Mouse (Mus musculus) megakaryocyte-erythroid progenitor cell, adult 5-6 weeks (primary cell): ENCODE data around the gene Gtf2ird2. TPM values are rescaled to one million over a fixed set of nuclear protein-coding genes. Genes with fewer than 3 reads are reported as not detected.
A peak's percentile ranks its signal among the peaks of the same experiment; 100 is the strongest.

Experiments
- ATAC-seq: replicated peaks from 2 replicates; pipeline ENCODE4 v1.8.0; 2016; ENCODE audit warnings: mild to moderate bottlenecking, inconsistent platforms; ENCODE audit not compliant: severe bottlenecking, poor library complexity, low FRiP score, low TSS enrichment
- total RNA-seq, 2 experiments: library from RNA; stranded (forward) in 1 of 2; stranded (reverse) in 1 of 2; fragments of 200-1000, 215-1000 nt in 1 of 2; fragments of >200 nt in 1 of 2; fragmentation: Nextera tagmentation in 1 of 2; gene quantifications; 2 replicates each; pipeline ENCODE4 v1.2.3; 2014 to 2017

The Gtf2ird2 gene
- total RNA-seq (2014; fragmentation: Nextera tagmentation), result 11.6 and 16.0 TPM in 2 replicates
- 8.6 and 9.0 TPM in 2 replicates for total RNA-seq (2017)

DNA sequence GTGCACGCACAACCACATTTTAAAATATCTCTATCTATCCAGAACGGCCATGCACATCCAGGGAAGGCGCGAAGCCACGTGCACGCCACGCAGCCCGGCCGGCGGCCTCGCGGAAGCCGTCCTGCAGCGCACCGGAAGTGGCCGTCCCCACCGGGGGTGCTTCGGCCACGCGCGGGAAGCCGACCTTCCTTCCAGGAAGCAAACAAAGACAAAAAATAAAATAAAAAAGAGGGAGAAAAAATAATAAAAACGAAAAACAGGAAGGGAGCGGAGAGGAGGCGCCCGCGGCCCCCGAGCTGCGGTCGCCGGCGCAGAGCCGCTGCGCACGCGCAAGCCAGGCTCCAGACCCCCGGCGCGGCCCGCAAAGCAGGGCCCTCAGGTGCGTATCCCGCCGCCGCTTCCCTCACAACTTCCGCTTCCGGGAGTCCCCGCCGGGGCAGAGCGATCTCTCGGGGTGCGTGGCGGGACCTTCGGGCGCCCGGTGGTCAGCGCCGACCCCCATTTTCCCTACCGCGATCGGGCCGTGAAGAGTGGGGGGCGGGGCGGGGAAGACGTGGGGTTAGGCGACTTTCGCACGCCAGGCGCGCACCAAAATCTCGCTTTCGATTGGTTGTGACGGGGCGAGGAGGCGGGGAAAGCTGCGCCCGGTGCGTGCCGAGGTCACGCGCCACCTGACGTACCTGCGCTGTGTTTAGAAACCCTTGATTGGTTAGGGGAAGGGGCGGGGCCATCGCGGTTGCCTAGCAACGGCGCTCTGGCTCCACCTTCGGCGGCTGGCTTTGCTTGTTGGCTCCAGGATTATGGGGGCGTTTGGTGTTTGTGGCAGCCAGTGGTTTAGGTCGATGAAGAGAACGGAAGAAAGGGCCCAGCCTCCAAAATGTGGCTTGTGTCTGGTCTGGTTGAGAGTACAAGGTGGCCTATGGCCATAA, at the start of gene Gtf2ird2:
Gtf2ird2 (plus strand) TSS at position 140 of the 929 bp plus-strand sequence.
- peak; percentile 90 for ATAC-seq

DNA sequence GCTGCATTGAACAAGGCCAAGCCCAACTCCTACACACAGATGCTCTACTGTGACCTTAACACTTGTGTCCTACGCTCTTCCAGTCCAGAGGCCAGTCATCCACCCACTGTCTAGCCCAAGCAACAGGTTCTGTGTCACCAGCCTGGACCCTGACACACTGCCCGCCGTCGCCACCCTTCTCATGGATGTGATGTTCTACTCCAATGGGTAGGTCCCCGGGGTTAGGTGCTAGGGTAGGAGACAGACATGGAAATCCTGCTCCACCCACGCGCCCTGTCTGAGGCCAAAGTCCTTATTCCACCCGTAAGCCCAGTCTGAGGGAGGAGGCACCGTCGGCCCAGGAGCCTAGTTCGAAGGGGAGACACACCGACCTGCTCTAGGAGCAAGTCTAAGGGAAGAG, 47.8 kb upstream of the Gtf2ird2 start:
- ATAC-seq, result no peak

DNA sequence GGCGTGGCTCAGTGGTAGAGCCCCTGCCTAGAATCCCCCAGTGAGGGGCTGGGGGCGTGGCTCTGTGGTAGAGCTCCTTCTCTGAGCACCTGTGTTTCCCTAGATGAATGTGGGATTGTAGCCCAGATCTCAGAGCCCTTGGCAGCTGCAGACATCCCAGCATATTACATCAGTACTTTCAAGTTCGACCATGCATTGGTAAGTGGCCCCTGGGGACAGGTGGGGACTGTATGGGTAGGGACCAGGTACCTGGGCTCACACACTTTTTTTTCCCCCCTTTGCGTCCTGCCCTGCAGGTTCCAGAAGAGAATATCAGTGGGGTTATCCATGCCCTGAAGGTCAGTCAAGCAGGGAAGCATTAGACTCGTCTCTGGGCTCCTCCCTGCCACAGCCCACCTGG, 45.9 kb upstream of the Gtf2ird2 start:
- ATAC-seq, result no peak

DNA sequence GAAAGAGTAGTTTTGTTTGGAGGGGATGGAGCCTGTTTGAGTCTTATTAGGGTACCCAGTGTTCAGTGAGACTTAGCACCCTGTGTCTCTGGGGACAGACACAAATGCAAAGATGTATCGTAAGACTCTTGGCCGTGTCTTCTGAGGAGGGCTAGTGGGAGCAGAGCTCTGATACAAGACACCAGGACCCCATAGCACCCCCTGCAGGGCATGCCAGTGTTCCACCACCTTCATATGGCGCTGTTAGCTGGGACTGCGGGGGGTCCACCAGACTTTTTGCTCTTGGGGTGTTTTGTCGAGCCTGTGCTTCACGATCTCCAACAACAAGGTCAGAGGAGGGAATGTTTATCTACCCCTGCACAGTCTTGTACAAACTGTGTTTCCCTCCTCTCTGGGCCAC, 44.4 kb upstream of the Gtf2ird2 start:
- no peak for ATAC-seq

DNA sequence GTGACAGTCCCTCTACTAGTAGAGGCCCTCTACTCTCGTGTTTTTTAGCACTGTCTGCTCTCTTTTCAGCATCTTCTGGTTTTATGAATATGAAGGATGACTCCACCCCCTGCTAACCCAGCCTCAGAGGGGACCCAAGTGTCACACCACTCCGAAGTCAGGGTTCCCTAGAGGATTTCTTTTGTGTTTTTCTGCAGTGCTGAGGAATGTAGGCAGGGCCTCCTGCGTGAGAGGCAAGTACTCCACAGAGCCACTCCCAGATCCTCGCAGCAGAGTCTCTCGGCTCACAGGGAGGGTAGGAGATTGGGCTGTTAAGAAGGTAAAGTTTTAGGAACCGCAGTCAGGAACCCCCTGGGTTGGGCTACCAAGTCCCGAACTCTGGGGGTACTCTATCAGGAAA, 42.6 kb upstream of the Gtf2ird2 start:
- ATAC-seq, result no peak

DNA sequence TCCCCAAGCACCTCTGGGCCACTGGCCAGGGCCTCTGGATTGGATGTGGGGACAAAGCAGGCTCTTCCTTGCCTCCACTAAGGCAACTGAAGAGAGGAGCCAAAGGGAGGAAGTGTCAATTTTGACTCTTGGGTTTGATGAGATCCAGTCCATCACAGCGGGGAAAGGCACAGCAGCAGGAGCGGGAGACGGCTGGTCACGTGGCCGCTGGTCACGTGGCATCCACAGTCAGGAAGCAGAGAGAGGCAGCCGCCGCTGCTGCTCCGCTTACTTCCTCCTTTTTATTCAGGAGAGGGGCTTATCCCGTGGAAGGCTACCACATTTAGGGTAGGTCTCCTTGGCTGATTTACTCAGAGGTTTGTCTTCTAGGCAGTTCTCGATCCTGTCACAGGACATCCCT, 41.4 kb upstream of the Gtf2ird2 start:
- no peak for ATAC-seq

DNA sequence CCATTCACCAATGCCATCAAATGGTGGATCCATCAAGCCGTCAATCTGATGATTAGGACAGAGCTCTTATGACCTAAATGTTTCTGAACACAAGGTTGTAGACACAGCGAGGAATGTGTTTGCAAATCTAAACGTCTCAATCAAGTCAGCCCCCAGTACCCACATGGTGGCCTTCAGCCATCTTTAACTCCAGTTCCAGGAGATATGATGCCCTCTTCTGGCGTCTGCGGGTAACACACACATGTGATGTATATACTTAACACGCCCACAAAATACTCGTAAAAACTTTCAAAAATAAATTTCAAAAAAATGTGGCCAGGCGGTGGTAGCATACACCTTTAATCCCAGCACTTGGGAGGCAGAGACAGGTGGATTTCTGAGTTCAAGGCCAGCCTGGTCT, 38.8 kb upstream of the Gtf2ird2 start:
- no peak for ATAC-seq

DNA sequence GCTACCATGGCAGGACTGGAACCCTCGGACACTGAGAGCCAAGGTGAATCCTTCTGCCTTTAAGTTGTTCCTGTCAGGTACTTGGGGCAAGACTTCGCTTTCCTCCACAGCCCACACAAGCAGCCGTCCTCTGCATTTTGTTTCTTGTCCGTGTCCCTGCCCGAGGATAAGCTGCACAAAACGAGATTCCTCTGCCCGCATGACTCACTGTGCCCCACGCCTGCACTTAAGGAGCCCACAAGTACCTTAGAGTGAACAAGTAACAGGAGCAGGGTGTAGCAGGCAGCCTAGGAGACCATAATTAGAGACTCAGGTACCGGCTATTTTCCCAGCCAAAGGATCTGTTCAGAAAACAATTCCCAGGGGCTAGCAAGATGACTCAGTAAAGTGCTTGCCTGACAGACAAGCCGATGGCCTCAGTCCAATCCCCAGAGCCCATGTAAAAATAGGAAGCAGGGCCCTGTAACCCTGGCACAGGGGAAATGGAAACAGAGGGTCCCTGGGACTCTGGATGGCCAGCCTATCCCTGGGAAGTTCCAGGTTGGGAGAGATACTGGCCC, 36.5 kb upstream of the Gtf2ird2 start:
- no peak for ATAC-seq

DNA sequence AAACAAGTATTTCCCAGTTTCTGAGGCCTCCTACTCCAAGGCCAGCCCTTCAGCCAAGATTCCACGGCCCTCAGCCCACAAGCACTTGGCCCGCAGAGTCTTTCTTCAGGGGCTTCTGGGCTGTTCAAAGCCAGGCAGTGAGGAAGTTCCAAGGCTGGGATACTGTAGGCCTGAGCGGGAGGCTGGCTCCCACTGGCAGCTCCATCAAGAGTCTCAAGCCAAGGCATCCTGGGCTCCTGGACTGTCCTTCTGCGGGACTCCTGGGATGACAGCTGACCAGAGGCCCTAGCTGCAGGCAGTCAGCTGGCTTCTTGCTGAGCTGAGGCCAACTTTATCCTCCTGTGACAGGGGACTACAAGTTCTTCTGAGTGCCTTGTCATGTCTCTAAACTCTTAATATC, 35.7 kb upstream of the Gtf2ird2 start:
- no peak for ATAC-seq

DNA sequence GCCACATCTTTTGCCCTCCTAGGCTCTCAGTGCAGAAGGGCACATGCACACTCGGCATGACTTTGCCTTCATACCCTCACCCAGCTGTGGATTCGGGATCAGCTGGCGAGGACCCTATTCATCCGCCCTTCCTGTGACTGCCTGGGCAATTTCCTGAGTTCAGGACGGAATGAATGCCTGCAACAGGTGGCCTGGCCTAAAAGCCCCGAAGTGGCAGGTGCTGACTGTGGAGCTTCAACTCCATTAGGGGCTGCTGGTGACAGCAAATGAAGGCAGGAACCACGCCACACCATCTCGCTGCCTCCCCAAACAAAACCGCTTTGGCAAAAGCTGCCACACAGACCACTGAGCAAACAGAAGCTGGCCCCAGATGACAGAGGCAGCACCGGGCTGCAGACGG, 31.9 kb upstream of the Gtf2ird2 start:
- no peak for ATAC-seq

DNA sequence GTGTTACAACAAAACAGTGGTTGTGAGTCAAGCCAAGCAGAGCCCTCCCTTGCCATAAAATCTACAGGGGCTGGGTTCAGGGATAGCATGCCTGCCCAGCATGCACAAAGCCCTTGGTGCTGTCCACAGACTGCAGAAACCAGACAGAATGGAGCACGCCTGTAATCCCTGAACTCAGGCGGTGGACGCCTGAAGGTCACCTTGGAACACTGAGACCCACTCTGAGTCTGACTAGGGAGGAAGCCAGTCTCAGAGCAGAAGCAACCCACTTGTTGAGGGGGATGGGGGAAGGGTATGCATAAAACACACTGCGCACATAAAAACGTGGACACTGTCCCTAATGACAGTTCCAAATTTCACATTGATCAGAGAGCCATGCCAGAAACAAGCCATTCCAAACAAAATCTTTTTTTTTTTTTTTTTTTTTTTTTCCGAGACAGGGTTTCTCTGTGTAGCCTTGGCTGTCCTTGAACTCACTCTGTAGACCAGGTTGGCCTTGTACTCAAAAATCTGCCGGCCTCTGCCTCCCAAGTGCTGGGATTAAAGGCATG, 27.8 kb upstream of the Gtf2ird2 start:
- no peak for ATAC-seq

DNA sequence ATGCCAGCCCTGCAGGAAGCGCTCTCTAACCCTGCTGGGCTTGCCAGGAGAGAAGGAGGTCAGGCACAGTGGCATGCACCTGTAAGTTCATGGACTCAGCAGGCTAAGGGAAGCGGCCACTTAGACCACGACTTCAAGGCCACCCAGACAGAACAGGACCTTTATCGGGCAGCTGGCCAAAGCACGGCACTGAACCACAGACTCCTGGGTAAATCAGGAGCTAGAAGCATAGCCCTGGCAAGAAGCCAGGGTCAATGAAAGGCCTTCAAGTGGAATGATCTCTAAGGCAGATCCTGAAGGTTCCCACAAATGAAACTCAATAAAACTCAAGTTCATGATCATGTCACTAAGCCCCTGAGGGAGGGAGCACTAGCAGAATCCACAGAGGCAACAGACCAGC, 19.1 kb upstream of the Gtf2ird2 start:
- ATAC-seq, result no peak

DNA sequence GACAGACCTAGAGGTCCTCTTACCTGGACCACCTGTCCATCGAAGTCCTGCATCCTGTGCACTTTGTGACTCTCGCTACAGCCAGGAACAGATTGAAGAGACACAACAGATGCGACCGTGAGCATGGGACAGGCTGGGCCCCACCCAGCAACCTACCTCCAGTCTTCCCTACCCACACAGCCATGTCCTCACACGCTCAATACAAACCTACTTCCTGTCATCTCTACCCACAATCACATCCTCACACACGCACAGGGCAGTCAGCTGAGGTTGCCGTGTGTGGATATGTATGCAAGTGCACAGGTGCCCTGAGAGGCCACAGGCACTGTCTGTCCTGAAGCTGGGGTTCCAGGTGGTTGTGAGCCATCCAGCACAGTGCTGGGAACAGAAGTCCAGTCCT, 17.2 kb upstream of the Gtf2ird2 start:
- ATAC-seq, result no peak

DNA sequence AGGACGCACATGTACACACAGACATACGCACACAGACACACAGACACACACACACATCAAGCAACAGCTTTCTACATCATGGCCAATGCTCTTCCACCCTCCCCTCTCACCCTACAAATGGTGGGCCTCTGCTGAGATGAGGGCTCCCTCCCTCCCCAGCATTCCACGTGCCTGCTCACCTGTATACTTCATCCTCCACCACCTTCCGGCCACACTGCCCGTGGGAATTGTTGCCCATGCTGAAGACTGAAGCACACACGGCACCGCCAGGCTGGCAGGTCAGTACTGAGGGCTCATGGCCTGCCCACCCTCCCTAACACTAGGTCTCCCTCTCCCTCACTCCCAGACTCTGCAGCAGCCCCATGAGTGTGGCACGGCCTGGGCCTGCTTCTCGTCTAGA, 15.8 kb upstream of the Gtf2ird2 start:
- no peak for ATAC-seq

DNA sequence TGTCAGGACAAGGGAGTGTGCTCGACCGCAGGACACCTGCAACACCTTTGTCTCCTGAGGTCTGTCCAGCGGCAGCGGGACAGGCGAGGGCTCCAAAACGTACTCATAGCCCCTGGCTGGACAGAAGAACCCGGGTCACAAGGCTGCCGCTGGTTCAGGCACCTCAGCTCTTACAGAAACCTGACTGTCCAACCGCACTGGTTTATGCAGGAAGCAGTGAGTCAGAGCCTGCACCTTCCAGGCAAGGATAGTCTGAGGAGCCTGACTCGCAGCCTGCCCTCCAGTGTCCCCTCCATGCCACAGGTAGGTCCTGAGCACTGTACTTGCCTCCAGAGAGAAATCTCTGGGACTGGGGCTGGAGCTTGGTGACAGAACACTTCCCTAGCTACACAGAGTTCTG, 14.6 kb upstream of the Gtf2ird2 start:
- ATAC-seq, result no peak

DNA sequence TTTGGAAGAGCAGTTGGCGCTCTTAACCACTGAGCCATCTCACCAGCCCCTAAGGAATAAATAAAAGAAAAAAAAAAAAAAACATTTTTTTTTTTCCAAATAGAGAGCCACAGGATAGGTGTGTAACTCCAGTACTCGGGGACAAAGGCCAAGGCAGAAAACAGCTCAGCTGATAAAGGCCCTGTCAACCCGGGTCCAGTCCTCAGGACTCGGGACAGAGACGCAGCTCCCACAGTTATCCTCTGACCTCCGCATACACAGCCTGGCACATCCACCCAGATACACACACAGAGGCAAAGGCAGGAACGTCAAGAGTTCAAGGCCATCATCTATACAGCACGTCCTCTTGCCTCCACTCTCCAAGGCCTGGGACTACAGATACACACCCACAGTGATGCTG, 13.7 kb upstream of the Gtf2ird2 start:
- ATAC-seq, result no peak

DNA sequence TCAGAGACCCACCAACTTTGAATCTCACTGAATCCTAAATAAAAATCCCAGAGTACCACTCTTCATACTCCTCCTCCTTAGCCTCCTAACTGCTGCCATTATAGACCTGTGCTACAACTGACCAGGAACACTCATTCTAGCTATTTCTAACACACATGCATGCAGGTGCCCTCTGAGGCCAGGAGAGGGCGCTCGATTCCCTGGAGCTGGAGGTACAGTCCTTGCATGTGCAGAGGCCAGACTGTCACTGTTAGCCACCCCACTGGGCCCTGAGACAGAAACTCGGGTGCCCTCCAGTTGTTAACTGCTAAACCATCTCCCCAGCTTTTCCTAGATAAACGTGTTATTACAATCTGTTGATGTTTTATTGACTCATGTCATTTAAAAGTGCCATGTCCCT, 10.6 kb upstream of the Gtf2ird2 start:
- peak; percentile 71 for ATAC-seq

DNA sequence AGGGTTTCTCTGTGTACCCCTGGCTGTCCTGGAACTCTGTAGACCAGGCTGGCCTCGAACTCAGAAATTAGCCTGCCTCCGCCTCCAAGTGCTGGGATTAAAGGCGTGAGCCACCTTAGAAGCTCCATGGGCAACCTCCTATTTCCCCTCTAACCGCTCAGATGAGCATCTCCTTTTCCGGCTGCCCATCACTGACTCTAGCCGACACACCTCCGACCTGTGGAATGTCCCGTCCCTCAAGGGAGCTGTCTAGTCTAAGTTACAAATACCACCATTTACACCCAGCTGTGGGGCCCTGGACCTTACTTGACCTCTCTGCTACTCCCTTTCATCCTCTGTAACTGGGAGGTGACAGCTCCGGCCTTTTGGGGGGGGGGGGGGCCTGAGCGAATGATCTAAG, 8.1 kb upstream of the Gtf2ird2 start:
- ATAC-seq, result 0 out of 2 replicates have a peak, but pooled peaks have one; percentile 6

DNA sequence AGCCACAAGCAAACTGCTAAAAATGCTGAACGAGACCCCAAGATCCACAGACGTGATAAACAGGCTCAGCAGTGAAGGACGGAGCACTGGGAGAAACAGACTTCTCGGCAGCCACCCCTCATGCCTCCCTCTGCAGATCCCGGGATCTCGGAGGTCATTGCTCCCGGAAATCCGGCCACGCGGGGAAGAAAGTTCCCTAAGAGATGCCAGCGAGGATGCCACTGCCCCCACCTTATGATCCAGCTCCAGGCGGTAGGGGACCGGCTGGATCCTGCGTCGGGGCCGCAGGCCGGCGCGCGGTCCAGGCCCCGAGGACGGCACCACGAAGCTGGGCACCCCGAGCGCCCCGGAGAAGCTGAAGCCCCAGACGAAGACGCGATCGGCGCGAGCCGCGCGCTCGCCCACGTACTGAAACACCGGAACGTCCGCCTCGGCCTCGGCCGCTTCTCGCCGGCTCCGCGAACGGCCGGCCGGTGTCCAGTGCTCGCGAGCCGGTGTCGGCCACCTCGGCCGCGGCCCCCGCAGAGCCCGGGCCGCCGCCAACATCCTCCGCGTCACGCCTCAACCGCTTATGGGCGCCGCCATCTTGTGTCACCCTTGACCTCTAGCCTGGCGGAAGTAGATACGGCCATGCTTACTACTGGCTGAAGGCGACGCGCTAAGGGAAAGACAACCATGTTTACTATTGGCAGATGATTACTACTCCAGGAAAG, 7.5 kb upstream of the Gtf2ird2 start, which contains the start of gene Rcc1l:
Rcc1l (minus strand) TSS at position 606 of the 713 bp plus-strand sequence.
- peak; percentile 77 for ATAC-seq

DNA sequence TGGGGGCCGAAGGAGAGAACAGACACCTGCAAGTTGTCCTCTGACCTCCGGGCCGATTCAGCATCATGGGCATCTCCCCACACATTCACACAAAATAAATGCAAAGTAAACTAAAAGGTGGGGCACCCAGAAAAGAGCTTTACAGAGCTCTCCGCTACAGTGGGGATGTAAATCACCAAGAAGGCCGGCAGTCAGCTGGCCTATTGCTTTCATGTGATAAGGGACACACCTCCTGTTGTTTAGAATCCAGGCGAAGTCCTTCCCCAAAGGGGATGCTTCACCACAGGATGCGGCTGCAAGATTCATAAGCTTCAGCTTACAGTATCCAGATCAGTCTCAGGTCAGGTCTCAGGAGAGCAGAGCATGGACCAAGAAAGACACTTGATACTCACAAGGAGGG, 5.3 kb upstream of the Gtf2ird2 start:
- ATAC-seq, result no peak
